Mouse (Mus musculus) heart, embryonic 12.5 days (tissue): ENCODE results near the gene Usp8. TPM values are rescaled to one million over a fixed set of nuclear protein-coding genes. Genes with fewer than 3 reads are reported as not detected.
A peak's percentile ranks its signal among the peaks of the same experiment; 100 is the strongest.

ENCODE experiments used
- ATAC-seq: fragments of 200-750 bp; cut with Nextera tagmentation; 2 replicates; pipeline ENCODE4 v1.8.0; 2017; ENCODE audit warnings: moderate TSS enrichment, moderate library complexity; ENCODE audit not compliant: insufficient number of reproducible peaks, low FRiP score
- H3K27ac ChIP-seq: fragments of 300-500 bp; sonication (generic); 2 replicates; pipeline ENCODE4 v1.5.1; 2016; ENCODE audit warnings: mild to moderate bottlenecking, moderate library complexity; ENCODE audit not compliant: poor library complexity, severe bottlenecking
- H3K27me3 ChIP-seq: fragments of 300-500 bp; sonication (generic); replicated peaks from 2 replicates; pipeline ENCODE4 v1.6.1; 2016; ENCODE audit warnings: mild to moderate bottlenecking, moderate library complexity
- H3K36me3 ChIP-seq: fragments of 300-500 bp; sonication (generic); 2 replicates; pipeline ENCODE4 v1.6.1; 2016; ENCODE audit warnings: mild to moderate bottlenecking, moderate library complexity
- H3K4me1 ChIP-seq: fragments of 300-500 bp; sonication (generic); replicated peaks from 2 replicates; pipeline ENCODE4 v1.6.1; 2016; ENCODE audit warnings: mild to moderate bottlenecking
- H3K4me2 ChIP-seq: fragments of 300-500 bp; sonication (generic); 2 replicates; pipeline ENCODE4 v1.6.1; 2016; ENCODE audit warnings: mild to moderate bottlenecking, moderate library complexity
- H3K4me3 ChIP-seq: fragments of 300-500 bp; sonication (generic); 2 replicates; pipeline ENCODE4 v1.5.1; 2016; ENCODE audit warnings: mild to moderate bottlenecking
- H3K9ac ChIP-seq: fragments of 300-500 bp; sonication (generic); 2 replicates; pipeline ENCODE4 v1.6.1; 2016; ENCODE audit warnings: mild to moderate bottlenecking, moderate library complexity
- H3K9me3 ChIP-seq: fragments of 300-500 bp; sonication (generic); replicated peaks from 2 replicates; pipeline ENCODE4 v1.6.1; 2016; ENCODE audit warnings: mild to moderate bottlenecking, moderate library complexity
- WGBS: fragments of 180-500 bp; shearing (Covaris S2); methylation state at CpG from one replicate; pipeline ENCODE4 v1.1.7; 2016; 5-methylcytosine and 5-hydroxymethylcytosine counted together
- polyA plus RNA-seq: library from polyadenylated mRNA; unstranded; fragments of >200 nt; fragmentation: Nextera tagmentation; extraction: Ambion mirVana; gene quantifications from 2 replicates; pipeline ENCODE4 v1.2.1, GENCODE M21; 2016

Usp8 gene
- polyA plus RNA-seq: 37.5 and 39.1 TPM in 2 replicates

DNA sequence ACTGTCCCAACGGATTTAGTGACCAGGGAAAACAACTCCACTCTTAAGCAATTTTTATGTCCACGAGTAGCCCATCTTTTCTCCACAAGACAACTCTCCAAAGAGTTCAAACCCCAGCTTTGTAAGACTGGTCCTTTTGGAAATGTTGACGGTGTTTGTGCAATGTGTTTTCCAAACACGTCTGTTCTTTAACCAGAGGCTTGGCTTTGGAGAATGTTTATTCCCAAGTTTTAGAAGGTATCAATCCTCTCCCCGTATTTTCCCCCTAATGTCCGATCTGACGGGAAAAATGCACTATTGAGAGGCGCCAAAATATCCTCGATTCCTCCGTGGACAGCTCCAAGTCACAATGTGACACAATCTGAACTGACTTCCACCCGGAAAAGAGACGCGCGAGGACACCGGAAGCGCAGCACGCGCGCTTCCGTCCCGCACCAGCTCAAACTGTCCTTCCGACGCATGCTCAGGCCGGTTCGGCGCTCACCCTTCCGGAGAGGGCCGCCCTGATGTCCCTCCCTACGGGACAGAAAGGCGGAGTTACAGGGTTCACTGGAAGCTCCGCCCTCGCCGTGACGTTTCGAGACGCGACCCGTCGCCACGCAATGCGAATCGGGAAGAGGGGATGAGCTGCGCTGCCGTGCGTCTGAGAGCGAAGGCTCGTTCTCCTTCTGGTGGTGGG lies at the start of gene Usp8:
Usp8 (plus strand) TSS at position 570 of the 679 bp plus-strand sequence.
- H3K4me3 ChIP-seq: peak within 1 kb of the TSS; percentile 94
- peak within 1 kb of the TSS; percentile 77 for H3K27ac ChIP-seq
- peaks cover 6% of the 10 kb centered on the region for H3K4me1 ChIP-seq
- peaks cover 9% of the 10 kb centered on the region for H3K27me3 ChIP-seq
- ATAC-seq: peak; percentile 100
- peak within 1 kb of the TSS; percentile 71 for H3K4me2 ChIP-seq
- no peaks in the 10 kb centered on the region for H3K9me3 ChIP-seq
- H3K36me3 ChIP-seq: peaks cover 4% of the 10 kb centered on the region; the same call in 1 of the 2 replicates
- peak within 1 kb of the TSS; percentile 94 for H3K9ac ChIP-seq
- 3% methylated on average over 47 of the region's 47 CpGs for WGBS

DNA sequence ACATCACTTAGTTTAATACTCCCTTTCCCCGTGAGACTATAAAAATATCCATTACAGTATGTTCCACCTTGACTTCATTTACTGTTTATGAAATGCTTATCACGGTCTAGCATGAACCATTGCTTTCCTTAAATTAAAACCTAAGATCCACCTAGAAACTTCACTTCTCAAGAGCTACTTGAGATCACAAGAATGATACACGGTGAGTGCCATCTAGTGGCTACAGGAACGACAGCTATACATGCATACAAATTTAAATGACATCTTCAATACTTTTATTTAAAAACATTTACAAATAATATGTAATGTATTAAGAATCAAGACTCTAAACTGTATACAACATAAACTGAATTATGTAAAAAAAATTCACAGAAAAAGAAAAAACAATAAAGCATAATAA lies 43.6 kb upstream of the Usp8 start:
- 57% methylated on average over 4 of the region's 4 CpGs for WGBS
- Histone ChIP-seq H3K4me2 (no peak overlapping the region), H3K27me3 (no peaks in the 10 kb centered on the region), H3K36me3 (0 out of 2 replicates have a peak, but pooled peaks cover 4% of the 10 kb centered on the region), H3K27ac (no peak overlapping the region), H3K9me3 (no peaks in the 10 kb centered on the region), H3K4me1 (no peaks in the 10 kb centered on the region), H3K9ac (no peak overlapping the region), H3K4me3 (no peak overlapping the region)
- no peak for ATAC-seq

DNA sequence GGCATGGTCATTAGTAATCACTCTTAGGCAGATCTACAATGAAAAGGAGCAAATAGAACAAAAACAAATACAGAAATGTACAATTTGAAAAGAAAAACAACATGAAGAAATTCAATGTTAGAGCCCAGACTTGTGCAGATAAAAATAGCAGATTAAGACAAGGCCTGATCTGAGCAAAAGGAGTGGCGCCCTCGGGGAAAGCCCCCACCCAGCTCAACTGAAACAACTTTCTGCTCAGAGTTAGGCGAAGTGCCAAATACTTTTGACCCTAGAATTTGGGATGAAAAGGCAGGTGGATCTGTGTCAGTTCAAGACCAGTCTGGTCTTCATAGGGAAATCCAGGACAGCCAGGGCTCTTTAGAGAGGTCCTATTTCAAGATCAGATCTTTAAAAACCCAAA lies 41.1 kb upstream of the Usp8 start:
- Histone ChIP-seq H3K36me3 (0 out of 2 replicates have a peak, but pooled peaks cover 4% of the 10 kb centered on the region), H3K4me3 (no peak overlapping the region), H3K27me3 (no peaks in the 10 kb centered on the region), H3K9ac (no peak overlapping the region), H3K27ac (no peak overlapping the region), H3K9me3 (no peaks in the 10 kb centered on the region), H3K4me2 (no peak overlapping the region), H3K4me1 (no peaks in the 10 kb centered on the region)
- 86% methylated on average over 3 of the region's 3 CpGs for WGBS
- ATAC-seq: no peak

DNA sequence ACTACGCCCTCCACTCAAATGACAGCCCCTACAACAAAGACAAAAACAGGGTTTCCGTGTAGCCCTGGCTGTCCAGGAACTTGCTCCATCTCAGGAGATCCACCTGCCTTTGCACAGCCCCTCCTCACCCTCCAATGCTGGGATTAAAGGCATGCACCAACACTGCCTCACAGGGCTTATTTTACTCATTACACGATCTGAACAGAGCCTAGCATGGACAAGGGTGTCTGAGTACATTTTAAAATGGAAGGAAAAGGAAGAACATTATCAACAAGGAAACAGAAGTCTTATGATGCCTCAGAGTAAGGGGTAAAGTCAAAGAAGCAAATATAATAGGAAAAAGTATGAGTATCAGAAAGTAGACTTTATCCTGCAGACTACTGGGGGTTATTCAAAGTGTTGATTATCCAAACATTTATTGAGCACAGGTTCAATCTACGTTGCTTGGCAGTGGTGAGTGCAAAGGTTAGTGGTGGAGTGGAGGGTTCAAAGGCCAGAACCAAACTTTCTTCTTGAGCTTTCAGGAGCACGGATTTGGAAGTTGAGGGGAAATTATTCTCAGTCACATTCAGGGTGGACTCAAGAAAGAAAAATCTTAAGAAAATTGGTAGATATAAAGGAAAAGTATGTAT lies 38.4 kb upstream of the Usp8 start:
- Histone ChIP-seq H3K9ac (no peak overlapping the region), H3K4me3 (no peak overlapping the region), H3K27me3 (no peaks in the 10 kb centered on the region), H3K4me1 (peaks cover 7% of the 10 kb centered on the region), H3K36me3 (0 out of 2 replicates have a peak, but pooled peaks cover 4% of the 10 kb centered on the region), H3K27ac (no peak overlapping the region), H3K4me2 (no peak overlapping the region), H3K9me3 (no peaks in the 10 kb centered on the region)
- ATAC-seq: no peak
- 88% methylated on average over 5 of the region's 5 CpGs for WGBS

DNA sequence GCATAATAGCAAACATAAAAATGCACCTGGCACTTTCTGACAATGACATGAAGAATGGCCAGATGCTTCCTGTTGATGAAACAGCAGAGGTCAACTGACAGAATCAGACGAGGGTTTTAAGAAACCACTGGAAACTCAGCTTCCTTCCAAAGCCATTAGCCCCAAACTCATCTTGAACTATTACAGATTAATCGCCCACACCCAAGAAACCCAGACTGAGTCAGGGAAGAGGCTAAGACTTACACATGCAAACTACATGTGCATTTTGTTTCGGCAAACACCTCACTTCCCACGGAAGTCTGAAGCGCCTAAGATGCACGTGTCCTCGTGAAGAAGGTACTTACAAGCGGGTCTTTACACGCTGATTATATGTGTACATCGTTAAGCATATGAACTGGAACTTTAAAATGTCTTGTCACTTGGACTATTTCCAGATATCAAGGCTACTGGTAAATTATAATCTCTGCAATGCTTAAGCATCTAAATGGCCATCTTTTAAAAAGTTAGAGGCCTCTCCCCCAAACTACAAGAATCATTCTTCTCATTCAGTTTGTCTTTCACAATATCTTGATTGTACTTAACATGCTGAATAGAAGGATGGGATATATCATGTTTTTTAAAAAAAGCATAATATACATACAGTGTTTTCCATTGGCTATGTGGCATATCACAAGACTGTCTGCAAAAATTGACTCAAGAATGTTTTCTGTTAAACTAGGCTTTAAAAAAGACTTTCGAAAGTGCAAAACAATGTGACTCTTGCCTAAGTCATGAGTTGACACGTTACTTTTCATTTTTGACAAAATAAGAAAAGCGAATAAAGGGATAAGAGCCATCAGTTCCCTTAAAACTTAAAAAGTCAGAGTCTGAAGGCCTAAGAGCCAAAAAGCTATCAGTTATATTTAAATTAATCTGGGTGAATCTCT lies 33.5 kb upstream of the Usp8 start:
- no peaks in the 10 kb centered on the region for H3K9me3 ChIP-seq
- H3K4me2 ChIP-seq: peak overlapping the region; percentile 83
- peak overlapping the region; percentile 99 for H3K9ac ChIP-seq
- no peaks in the 10 kb centered on the region for H3K27me3 ChIP-seq
- WGBS: 63% methylated on average over 13 of the region's 13 CpGs
- H3K27ac ChIP-seq: peak overlapping the region; percentile 100; the same call in 1 of the 2 replicates
- H3K36me3 ChIP-seq: peaks cover 2% of the 10 kb centered on the region; the same call in 1 of the 2 replicates
- H3K4me1 ChIP-seq: peaks cover 13% of the 10 kb centered on the region
- H3K4me3 ChIP-seq: peak overlapping the region; percentile 99
- ATAC-seq: no peak

DNA sequence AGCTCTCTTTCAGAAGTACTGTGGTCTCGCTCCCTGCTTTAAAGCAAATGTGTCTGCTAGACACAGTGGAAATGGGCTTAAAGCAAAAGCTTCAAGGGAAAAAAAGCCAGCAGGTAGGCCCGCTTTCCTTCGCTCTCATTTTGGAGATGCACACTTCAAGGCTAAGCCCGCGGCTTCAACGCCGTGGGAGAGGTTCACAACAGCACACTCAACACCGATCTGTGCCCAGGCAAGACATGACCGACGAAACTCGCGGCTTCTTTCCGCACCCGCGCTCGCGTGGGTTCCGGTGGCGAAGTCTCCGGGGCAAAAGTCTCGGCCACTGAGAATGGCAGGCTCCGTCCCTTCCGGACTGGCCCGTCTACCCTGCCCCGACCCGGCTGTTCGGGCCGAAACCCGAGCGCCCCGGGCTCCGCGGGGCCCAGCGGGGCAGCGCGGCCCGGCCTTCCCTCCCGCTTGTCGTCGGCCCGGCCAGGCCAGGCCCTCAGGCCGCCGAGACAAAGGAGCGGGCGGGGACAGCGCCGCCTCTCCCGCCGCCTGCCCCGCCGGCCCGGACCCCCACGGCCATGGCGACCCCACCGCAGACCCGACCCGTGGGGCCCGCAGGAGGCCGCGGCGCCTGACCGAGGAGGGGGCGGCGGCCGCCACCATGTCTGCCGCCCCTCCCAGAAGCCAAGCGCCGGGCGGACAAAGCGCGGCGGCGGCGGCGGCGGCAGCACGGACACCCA lies 32.5 kb upstream of the Usp8 start:
- under 1% methylated on average over 77 of the region's 77 CpGs for whole genome bisulfite sequencing
- H3K4me1 ChIP-seq: peaks cover 13% of the 10 kb centered on the region

DNA sequence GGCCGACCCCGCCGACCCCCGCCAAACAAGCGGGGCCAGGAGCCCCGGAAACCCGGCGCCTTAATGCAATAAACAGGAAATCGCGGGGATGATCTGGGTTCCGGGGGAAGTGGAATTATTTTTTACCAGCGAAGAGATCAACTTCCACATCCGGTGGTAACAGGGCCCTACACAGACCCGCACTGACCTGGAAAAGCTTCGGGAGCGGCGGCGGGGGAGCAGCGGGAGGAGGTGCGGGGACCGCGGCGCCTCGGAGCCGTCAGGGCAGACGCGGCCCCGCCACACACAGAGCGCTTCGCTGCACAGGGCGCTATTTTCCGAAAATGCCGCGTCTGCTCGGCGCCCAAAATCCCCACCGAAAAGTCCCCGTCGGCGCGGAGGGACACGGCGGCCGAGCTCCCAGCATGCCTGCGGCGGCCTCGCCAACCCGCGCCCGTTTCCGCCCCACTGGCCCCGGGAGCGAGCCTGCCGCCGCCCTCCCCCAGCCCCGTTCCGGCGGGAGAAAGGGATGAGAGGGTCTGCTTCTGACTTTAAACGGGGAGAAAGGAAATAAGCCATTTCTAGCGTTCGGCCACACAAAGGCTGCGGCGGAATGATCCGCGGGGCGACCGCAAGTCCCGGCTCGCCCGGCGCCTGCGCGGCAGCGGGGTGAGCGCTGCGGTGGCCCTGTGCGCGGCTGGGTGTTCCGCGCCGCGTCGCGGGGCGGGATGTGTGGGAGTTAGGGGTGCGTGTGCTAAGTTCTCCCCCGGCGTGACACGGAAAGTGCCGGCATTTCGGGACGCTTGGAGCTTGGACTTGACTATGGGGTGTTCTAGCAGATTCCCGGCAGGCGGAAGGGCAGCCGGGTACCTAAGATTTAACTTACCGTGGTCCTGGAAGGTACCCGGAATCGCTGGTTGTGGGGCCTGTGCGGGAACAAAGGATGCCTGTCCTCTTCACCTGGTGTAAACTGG lies 31.7 kb upstream of the Usp8 start:
- ATAC-seq: peak; percentile 86
- Histone ChIP-seq H3K9ac (peak overlapping the region; percentile 99), H3K4me1 (peaks cover 13% of the 10 kb centered on the region), H3K27me3 (no peaks in the 10 kb centered on the region), H3K27ac (peak overlapping the region; percentile 100), H3K9me3 (no peaks in the 10 kb centered on the region), H3K4me3 (peak overlapping the region; percentile 99), H3K36me3 (peaks cover 11% of the 10 kb centered on the region), H3K4me2 (peak overlapping the region; percentile 83)
- WGBS: under 1% methylated on average over 96 of the region's 99 CpGs

More for the DNA sequence above, 32.5 kb upstream of the Usp8 start:
- H3K9ac ChIP-seq: peak overlapping the region; percentile 99
- H3K4me2 ChIP-seq: peak overlapping the region; percentile 83
- no peaks in the 10 kb centered on the region for H3K9me3 ChIP-seq
- peak overlapping the region; percentile 99 for H3K4me3 ChIP-seq
- peak; percentile 73 for ATAC-seq
- peak overlapping the region; percentile 100 for H3K27ac ChIP-seq
- H3K27me3 ChIP-seq: no peaks in the 10 kb centered on the region
- peaks cover 8% of the 10 kb centered on the region for H3K36me3 ChIP-seq

DNA sequence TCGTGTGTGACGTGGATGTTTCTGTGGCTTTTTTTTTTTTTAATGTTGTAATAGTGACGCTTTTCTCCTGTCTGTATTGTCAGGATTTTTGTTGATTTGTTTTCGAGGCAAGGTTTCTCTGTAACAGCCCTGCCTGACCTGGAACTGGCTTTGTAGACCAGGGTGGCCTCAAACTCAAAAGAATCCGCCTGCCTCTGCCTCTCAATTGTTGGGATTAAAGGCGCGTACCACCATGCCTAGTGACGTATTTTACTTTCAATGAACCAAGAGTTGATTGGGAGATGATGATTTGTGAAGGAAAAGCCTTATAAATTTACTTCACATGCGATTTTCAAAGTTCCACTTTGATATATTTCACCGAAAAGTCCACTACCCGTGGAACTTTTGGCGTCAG lies 31.0 kb upstream of the Usp8 start, which contains the start of gene Gabpb1:
Gabpb1 (minus strand) TSS at position 216 of the 394 bp plus-strand sequence.
- Histone ChIP-seq H3K4me1 (peaks cover 13% of the 10 kb centered on the region), H3K27me3 (no peaks in the 10 kb centered on the region), H3K9me3 (no peaks in the 10 kb centered on the region), H3K27ac (peak within 1 kb of the TSS; percentile 100), H3K4me3 (peak within 1 kb of the TSS; percentile 99), H3K4me2 (peak within 1 kb of the TSS; percentile 83), H3K36me3 (peaks cover 12% of the 10 kb centered on the region), H3K9ac (peak within 1 kb of the TSS; percentile 99)
- no peak for ATAC-seq
- 24% methylated on average over 12 of the region's 12 CpGs for WGBS

DNA sequence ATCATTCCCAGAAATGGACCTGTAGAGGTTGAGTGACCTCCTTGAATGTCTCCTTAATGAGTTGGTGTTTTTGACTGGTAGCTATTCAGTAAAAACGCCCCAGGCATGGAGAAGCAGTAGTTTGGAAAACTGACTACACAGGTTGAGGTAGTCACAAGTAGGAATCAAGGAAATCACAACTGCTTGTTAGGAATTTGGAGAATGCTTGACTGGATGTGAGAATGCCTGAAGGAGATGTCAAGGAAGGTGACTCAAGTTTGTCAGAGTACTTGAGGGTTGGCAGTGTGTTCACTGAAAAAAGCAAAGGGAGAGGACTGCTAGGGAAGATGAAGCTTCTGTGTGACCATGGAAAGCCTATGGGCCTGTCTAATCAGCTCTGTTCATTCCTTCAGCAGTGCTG lies 29.8 kb upstream of the Usp8 start:
- Histone ChIP-seq H3K4me1 (peaks cover 16% of the 10 kb centered on the region), H3K9me3 (no peaks in the 10 kb centered on the region), H3K36me3 (peaks cover 12% of the 10 kb centered on the region), H3K4me3 (no peak overlapping the region), H3K27me3 (no peaks in the 10 kb centered on the region), H3K9ac (no peak overlapping the region), H3K27ac (no peak overlapping the region), H3K4me2 (no peak overlapping the region)
- 88% methylated on average over 1 of the region's 1 CpGs for WGBS
- ATAC-seq: no peak
